Mouse (Mus musculus) cortical plate, adult 2 months (tissue): ENCODE results near the gene Nudt16l1. TPM values are rescaled to one million over a fixed set of nuclear protein-coding genes. Genes with fewer than 3 reads are reported as not detected.

Source experiments
- H3K27ac ChIP-seq: fragments of 200-500 bp; 2 replicates; pipeline ENCODE4 v1.5.1; 2012; ENCODE audit warnings: low read length, control low read depth, inconsistent platforms; ENCODE audit not compliant: insufficient read depth
- H3K4me1 ChIP-seq: fragments of 200-500 bp; 2 replicates; pipeline ENCODE4 v1.6.1; 2011; ENCODE audit warnings: low read length; ENCODE audit not compliant: control insufficient read depth, insufficient read depth
- H3K4me3 ChIP-seq: fragments of 200-500 bp; 2 replicates; pipeline ENCODE4 v1.5.1; 2011; ENCODE audit warnings: mild to moderate bottlenecking, low read length, control low read depth; ENCODE audit not compliant: insufficient read depth
- CTCF ChIP-seq: fragments of 200-500 bp; IDR thresholded peaks from 2 replicates; pipeline ENCODE4 v1.5.1; 2011; ENCODE audit warnings: mild to moderate bottlenecking, control low read depth, low read length; ENCODE audit not compliant: insufficient read depth; ENCODE audit errors: extremely low read depth
- POLR2A ChIP-seq: fragments of 200-500 bp; IDR thresholded peaks from 2 replicates; pipeline ENCODE4 v1.6.1; 2011; ENCODE audit warnings: mild to moderate bottlenecking, low read length, control low read depth; ENCODE audit not compliant: insufficient read depth; ENCODE audit errors: extremely low read depth
- polyA plus RNA-seq: library from polyadenylated mRNA; depleted of rRNA; stranded (reverse); fragments of >200 nt; gene quantifications from 2 replicates; pipeline ENCODE4 v1.2.3, GENCODE M21; 2012

Gene Nudt16l1
- polyA plus RNA-seq, 1 experiment: 102 TPM

- Histone ChIP-seq H3K4me1 (peaks cover 14% of the 10 kb centered on the region), H3K27ac (peak overlapping the region; percentile 34; the same call in 1 of the 2 replicates), H3K4me3 (no peak overlapping the region)
- TF ChIP-seq POLR2A (no peak), CTCF (no peak)
Observed at GRCm38 (mm10) chr16:4935931-4936703, 2.4 kb upstream of the Nudt16l1 start.

- Histone ChIP-seq H3K4me1 (peaks cover 14% of the 10 kb centered on the region), H3K27ac (0 out of 2 replicates have a peak overlapping the region, but pooled peaks have one; percentile 19), H3K4me3 (no peak overlapping the region)
- TF ChIP-seq POLR2A (no peak), CTCF (no peak)
Observed at GRCm38 (mm10) chr16:4937351-4938190, 990 bp upstream of the Nudt16l1 start.

- peak overlapping the region; percentile 89 for H3K27ac ChIP-seq
- TF ChIP-seq CTCF (no peak), POLR2A (peak; percentile 98)
Observed at GRCm38 (mm10) chr16:4938989-4939388, 428 bp downstream of the Nudt16l1 start.

GRCm38 (mm10) chr16:4939412-4939811, 851 bp downstream of the Nudt16l1 start:
- H3K4me1 ChIP-seq: peaks cover 14% of the 10 kb centered on the region
- no peak for TF ChIP-seq CTCF
- peak; percentile 56; the same call in 1 of the 2 replicates for TF ChIP-seq POLR2A
- H3K27ac ChIP-seq: peak overlapping the region; percentile 89
- peak overlapping the region; percentile 95 for H3K4me3 ChIP-seq

More at GRCm38 (mm10) chr16:4938989-4939388, 428 bp downstream of the Nudt16l1 start:
- peaks cover 14% of the 10 kb centered on the region for H3K4me1 ChIP-seq
- peak overlapping the region; percentile 95 for H3K4me3 ChIP-seq

- Histone ChIP-seq H3K27ac (no peak overlapping the region), H3K4me1 (peaks cover 13% of the 10 kb centered on the region), H3K4me3 (peak overlapping the region; percentile 95)
- no peak for TF ChIP-seq POLR2A
- TF ChIP-seq CTCF: no peak
Observed at GRCm38 (mm10) chr16:4940311-4940850, 1.8 kb downstream of the Nudt16l1 start.

- Histone ChIP-seq H3K4me3 (no peak overlapping the region), H3K4me1 (peaks cover 9% of the 10 kb centered on the region), H3K27ac (no peak overlapping the region)
- TF ChIP-seq POLR2A: peak; percentile 7; the same call in 1 of the 2 replicates
- TF ChIP-seq CTCF: no peak
Observed at GRCm38 (mm10) chr16:4941016-4941415, 2.5 kb downstream of the Nudt16l1 start.

- peaks cover 6% of the 10 kb centered on the region for H3K4me1 ChIP-seq
- no peak overlapping the region for H3K27ac ChIP-seq
- TF ChIP-seq CTCF: no peak
- no peak for TF ChIP-seq POLR2A
- no peak overlapping the region for H3K4me3 ChIP-seq
Observed at GRCm38 (mm10) chr16:4942868-4943267, 4.3 kb downstream of the Nudt16l1 start.

- TF ChIP-seq CTCF: no peak
- no peak for TF ChIP-seq POLR2A
- Histone ChIP-seq H3K27ac (no peak overlapping the region), H3K4me3 (no peak overlapping the region)
Observed at GRCm38 (mm10) chr16:4943431-4943830, 4.9 kb downstream of the Nudt16l1 start.

GRCm38 (mm10) chr16:4945415-4945814, 6.9 kb downstream of the Nudt16l1 start:
- Histone ChIP-seq H3K4me1 (peaks cover under 1% of the 10 kb centered on the region; the same call in 1 of the 2 replicates), H3K27ac (no peak overlapping the region), H3K4me3 (no peak overlapping the region)
- TF ChIP-seq CTCF (no peak), POLR2A (no peak)

More at GRCm38 (mm10) chr16:4943431-4943830, 4.9 kb downstream of the Nudt16l1 start:
- peaks cover 5% of the 10 kb centered on the region for H3K4me1 ChIP-seq
